Mouse (Mus musculus) activated CD4-positive, CD25-positive, alpha-beta regulatory T cell, adult 4 months (primary cell): Measurements from ENCODE around the gene Uso1. TPM values are rescaled to one million over a fixed set of nuclear protein-coding genes. Genes with fewer than 3 reads are reported as not detected.
A peak's percentile ranks its signal among the peaks of the same experiment; 100 is the strongest.

ENCODE experiments used
- ATAC-seq: one replicate; pipeline ENCODE4 v1.8.0; 2017
- polyA plus RNA-seq, 2 experiments: library from polyadenylated mRNA; unstranded; fragments of 100-300 nt; shearing (Covaris generic); gene quantifications; one replicate each; pipeline ENCODE4 v1.2.1; 2017

Uso1 gene
- polyA plus RNA-seq, 2 experiments from 2014 or later = 31.3 to 33.8 TPM

- ATAC-seq = no peak
Observed at GRCm38 (mm10) chr5:92240769-92241168, 103.0 kb downstream of the Uso1 start.

DNA sequence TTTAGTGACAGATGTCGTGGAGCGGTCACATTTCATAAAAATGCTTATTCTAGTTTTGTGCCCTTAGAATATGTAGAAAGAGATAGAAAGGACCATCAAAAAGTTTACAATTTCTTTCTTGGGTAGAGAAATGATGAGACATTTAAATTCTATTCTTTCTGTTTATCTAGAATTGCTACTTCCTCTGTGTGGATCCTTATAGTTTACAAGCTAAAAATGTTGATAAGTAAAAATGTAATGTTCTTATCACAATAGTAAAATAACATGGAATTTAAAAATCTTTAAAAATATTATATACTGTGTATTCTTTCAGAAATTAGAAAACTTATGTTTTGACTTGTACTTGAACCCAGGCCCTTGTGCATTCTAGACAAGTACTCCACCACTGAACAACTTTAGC lies 107.2 kb downstream of the Uso1 start:
- ATAC-seq = no peak

DNA sequence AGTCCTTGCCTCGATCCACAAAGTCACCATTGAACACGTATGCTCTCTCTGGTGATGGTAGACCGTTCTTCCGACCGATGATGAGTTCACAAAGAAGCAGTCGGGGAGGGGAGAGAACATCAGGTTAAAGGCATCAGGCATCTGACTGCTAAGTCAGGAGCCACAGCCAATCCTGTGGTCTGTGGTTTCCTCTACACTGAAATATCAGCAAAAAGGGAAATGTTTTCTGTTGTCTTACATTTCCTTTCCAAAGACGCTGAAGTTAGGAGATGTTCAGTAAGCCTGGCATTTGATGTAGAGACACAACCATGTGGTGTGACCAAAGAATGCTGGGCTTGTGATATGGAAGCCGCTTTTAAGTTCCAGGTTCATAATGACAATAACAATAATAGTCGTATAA lies 107.7 kb downstream of the Uso1 start:
- ATAC-seq = peak; percentile 95

- ATAC-seq = no peak
Observed at GRCm38 (mm10) chr5:92248614-92249013, 110.9 kb downstream of the Uso1 start.

- no peak for ATAC-seq
Observed at GRCm38 (mm10) chr5:92252031-92252430, 114.3 kb downstream of the Uso1 start.

Other genes starting within 250 kb of the Uso1 start
- gene Rchy1, start 174.9 kb upstream of the Uso1 start, polyA plus RNA-seq = 10 to 100 TPM; 73.3 to 92.6 TPM
- gene Odaph, start 150.5 kb upstream of the Uso1 start, polyA plus RNA-seq = not detected
- gene Cdkl2, start 94.1 kb upstream of the Uso1 start, polyA plus RNA-seq = 1 to 10 TPM; 2.6 to 3.4 TPM
- 100 to 1,000 TPM; 204 to 221 TPM for gene G3bp2, start 54.2 kb upstream of the Uso1 start, polyA plus RNA-seq
- not detected for gene U90926, start 77.5 kb downstream of the Uso1 start, polyA plus RNA-seq
- under 1 TPM; 0.15 to 0.34 TPM for gene Ppef2, start 118.3 kb downstream of the Uso1 start, polyA plus RNA-seq
- gene Naaa, start 140.2 kb downstream of the Uso1 start, polyA plus RNA-seq = 10 to 100 TPM in 1 of 2 experiments, 1 to 10 TPM in 1; 9.2 to 11.5 TPM
- 10 to 100 TPM; 37.7 to 41.4 TPM for gene Sdad1, start 172.5 kb downstream of the Uso1 start, polyA plus RNA-seq
- under 1 TPM in 1 of 2 experiments, not detected in 1; 0.20 TPM for gene Cxcl9, start 190.1 kb downstream of the Uso1 start, polyA plus RNA-seq
- 1 to 10 TPM; 7.7 to 9.8 TPM for gene Art3, start 193.9 kb downstream of the Uso1 start, polyA plus RNA-seq
- 10 to 100 TPM; 10.2 to 27.1 TPM for gene Cxcl10, start 211.0 kb downstream of the Uso1 start, polyA plus RNA-seq